Mouse (Mus musculus) CD4-positive naive resting alpha-beta T cell, adult 76 days (primary cell): ENCODE results near the gene Ap3b1. TPM values are rescaled to one million over a fixed set of nuclear protein-coding genes. Genes with fewer than 3 reads are reported as not detected.

ENCODE experiments used
- total RNA-seq: library from RNA; stranded (reverse); gene quantifications from one replicate; pipeline ENCODE4 v1.2.4, GENCODE M21; 2023

Gene Ap3b1
- total RNA-seq = 63.0 TPM

DNA sequence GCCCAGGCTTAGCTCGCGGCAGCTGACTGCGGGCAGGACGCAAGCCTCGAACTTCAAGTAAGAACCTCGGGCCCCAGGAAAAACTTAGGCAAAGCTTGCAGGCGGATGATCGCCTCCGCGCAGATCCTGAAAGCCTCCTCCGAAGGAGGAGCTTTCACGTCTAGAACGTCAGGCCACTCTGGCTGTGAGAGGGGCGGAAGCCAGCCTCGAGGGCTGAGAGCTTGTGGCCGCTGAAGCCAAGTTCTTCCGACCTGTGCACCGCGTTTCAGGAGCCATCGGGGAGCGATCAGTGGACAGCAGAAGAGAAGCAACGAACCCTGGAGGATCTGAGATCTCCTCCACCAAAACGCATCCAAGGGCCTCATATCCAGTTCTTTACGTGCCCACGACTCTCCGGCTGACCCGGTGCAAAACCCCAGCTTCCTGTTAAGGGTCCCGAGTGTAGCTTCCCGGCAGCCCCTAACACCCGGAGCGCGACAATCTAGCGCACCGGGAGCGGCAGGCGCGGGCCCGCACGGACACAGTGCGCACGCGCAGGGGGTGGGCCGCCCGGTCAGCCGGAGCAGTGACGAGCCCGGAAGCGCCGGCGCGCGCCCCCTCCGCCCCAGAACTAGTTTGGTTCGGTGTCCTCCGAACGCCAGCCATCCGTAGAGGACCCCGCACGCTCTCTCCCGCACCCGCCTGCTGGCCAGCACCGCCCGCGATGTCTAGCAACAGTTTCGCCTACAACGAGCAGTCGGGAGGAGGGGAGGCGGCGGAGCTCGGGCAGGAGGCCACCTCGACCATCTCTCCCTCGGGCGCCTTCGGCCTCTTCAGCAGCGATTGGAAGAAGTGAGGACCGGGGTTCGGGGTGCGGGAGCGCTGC, at the start of gene Ap3b1:
Gene Ap3b1, plus strand, starts transcription at position 560 of the 865 bp plus-strand sequence.

Other genes with a start within 250 kb of the Ap3b1 start
- gene Scamp1, start 73.1 kb upstream of the Ap3b1 start, total RNA-seq = 2.1 TPM